8 mouse cellular contexts compared by ENCODE assay signal in the genomic region with DNA sequence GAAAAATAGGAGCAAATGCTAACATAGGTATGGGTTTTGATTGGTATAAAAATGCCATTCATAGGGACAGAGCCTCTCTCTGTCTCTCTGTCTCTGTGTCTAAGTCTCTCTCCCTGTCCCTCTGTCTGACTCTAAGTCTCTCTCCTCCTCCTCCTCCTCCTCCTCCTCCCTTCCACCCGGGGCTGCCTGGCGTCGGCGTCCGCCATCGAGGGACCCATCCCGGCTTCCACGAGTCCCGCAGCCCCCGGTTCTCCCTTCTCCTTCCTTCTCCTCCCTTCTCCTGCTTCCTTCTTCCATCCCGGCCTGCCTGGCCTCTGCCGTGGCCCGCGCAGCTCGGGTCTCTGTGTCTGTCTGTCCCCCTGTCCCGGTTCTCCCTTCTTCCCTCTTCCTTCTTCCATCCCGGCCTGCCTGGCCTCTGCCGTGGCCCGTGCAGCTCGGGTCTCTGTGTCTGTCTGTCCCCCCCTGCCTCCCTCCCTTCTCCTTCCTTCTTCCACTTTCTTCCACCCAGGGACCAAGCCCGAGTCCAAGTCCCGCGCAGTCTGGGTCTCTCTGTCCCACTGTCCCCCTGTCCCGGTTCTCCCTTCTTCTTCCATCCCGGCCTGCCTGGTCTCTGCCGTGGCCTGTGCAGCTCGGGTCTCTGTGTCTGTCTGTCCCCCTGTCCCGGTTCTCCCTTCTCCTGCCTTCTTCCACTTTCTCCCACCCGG.
A peak's percentile ranks its signal among the peaks of the same experiment; 100 is the strongest.
DNase-seq lines count a peak whose midpoint lies in the region; ATAC-seq and TF ChIP-seq lines count a peak whose summit lies in the region.
"Not testable (repeated sequence)": the region's sequence is repeated elsewhere in the genome, so short reads cannot be mapped to it uniquely, and the experiment has no call there.

No protein-coding gene starts in this region.

- not testable (repeated sequence) for TF ChIP-seq EP300 in ES-Bruce4 (IDR thresholded peaks at IDR 0.05; ENCODE audit: insufficient read depth, low read depth, low read length); heart, postnatal 0 days (IDR thresholded peaks at IDR 0.05; ENCODE audit: low read depth); liver, postnatal 0 days (IDR thresholded peaks at IDR 0.05; ENCODE audit: low read depth)

- H3K36me3 ChIP-seq in ES-Bruce4 (ENCODE audit: control insufficient read depth, insufficient read depth, low read length, poor library complexity, severe bottlenecking); forebrain, embryonic 16.5 days (ENCODE audit: control insufficient read depth, insufficient read depth); heart, postnatal 0 days (replicated peaks; ENCODE audit: control insufficient read depth, insufficient read depth, low read length); kidney, embryonic 16.5 days (ENCODE audit: insufficient read depth, low read length); liver, postnatal 0 days (replicated peaks; ENCODE audit: insufficient read depth, low read length); midbrain, embryonic 15.5 days (replicated peaks); stomach, embryonic 16.5 days (ENCODE audit: control insufficient read depth, insufficient read depth, low read length): not testable (repeated sequence)
- H3K36me3 ChIP-seq in embryonic facial prominence, embryonic 10.5 days (replicated peaks) = peaks cover 21% of the 10 kb centered on the region

- H3K9ac ChIP-seq in ES-Bruce4 (ENCODE audit: low read depth, poor library complexity, severe bottlenecking) = peak overlapping the region; percentile 47; the same call in 1 of the 2 replicates
- H3K9ac ChIP-seq in forebrain, embryonic 16.5 days (replicated peaks; ENCODE audit: low read depth, low read length) = 0 out of 2 replicates have a peak overlapping the region, but pooled peaks have one; percentile 6
- not testable (repeated sequence) for H3K9ac ChIP-seq in heart, postnatal 0 days (replicated peaks; ENCODE audit: low read depth, low read length); kidney, embryonic 16.5 days (replicated peaks; ENCODE audit: low read length); liver, postnatal 0 days (replicated peaks); midbrain, embryonic 15.5 days; stomach, embryonic 16.5 days (ENCODE audit: low read length)

- H3K27ac ChIP-seq in ES-Bruce4 (ENCODE audit: insufficient read depth, low read length); forebrain, embryonic 16.5 days (ENCODE audit: low read length); heart, postnatal 0 days (ENCODE audit: low read depth); kidney, embryonic 16.5 days (ENCODE audit: low read length); liver, postnatal 0 days (ENCODE audit: low read depth); midbrain, embryonic 15.5 days; stomach, embryonic 16.5 days (ENCODE audit: low read length): not testable (repeated sequence)
- H3K27ac ChIP-seq in embryonic facial prominence, embryonic 10.5 days (replicated peaks) = peak overlapping the region; percentile 37; the same call in 1 of the 2 replicates

- H3K27me3 ChIP-seq in ES-Bruce4 (ENCODE audit: control insufficient read depth, insufficient read depth, low read length, poor library complexity, severe bottlenecking); embryonic facial prominence, embryonic 10.5 days (replicated peaks; ENCODE audit: low read depth, poor library complexity, severe bottlenecking); forebrain, embryonic 16.5 days (replicated peaks; ENCODE audit: control insufficient read depth, insufficient read depth, low read length); heart, postnatal 0 days (ENCODE audit: control insufficient read depth, insufficient read depth, low read length); kidney, embryonic 16.5 days (ENCODE audit: insufficient read depth, low read length); liver, postnatal 0 days (ENCODE audit: insufficient read depth, low read length); midbrain, embryonic 15.5 days (replicated peaks); stomach, embryonic 16.5 days (ENCODE audit: control insufficient read depth, insufficient read depth, low read length): not testable (repeated sequence)

- DNase-seq in embryonic facial prominence, embryonic 10.5 days (ENCODE audit: low spot score) = peak; percentile 72
- DNase-seq in heart, postnatal 0 days (ENCODE audit: low spot score) = not testable (repeated sequence)
- peak; percentile 54 for DNase-seq in liver, postnatal 0 days

- WGBS in embryonic facial prominence, embryonic 10.5 days = 82% methylated on average over 29 of the region's 29 CpGs
- 82% methylated on average over 25 of the region's 29 CpGs for WGBS in forebrain, embryonic 16.5 days
- 94% methylated on average over 21 of the region's 29 CpGs for WGBS in heart, postnatal 0 days
- WGBS in kidney, embryonic 16.5 days = 83% methylated on average over 22 of the region's 29 CpGs
- 90% methylated on average over 23 of the region's 29 CpGs for WGBS in liver, postnatal 0 days (ENCODE audit: insufficient replicate concordance)
- WGBS in midbrain, embryonic 15.5 days = 85% methylated on average over 29 of the region's 29 CpGs
- 75% methylated on average over 29 of the region's 29 CpGs for WGBS in stomach, embryonic 16.5 days

- not testable (repeated sequence) for H3K9me3 ChIP-seq in ES-Bruce4 (replicated peaks; ENCODE audit: control insufficient read depth, insufficient read depth, low read length, poor library complexity, severe bottlenecking); embryonic facial prominence, embryonic 10.5 days; forebrain, embryonic 16.5 days (ENCODE audit: control insufficient read depth, low read length); heart, postnatal 0 days (replicated peaks; ENCODE audit: control insufficient read depth, low read length); kidney, embryonic 16.5 days (ENCODE audit: low read length); liver, postnatal 0 days (ENCODE audit: low read length); midbrain, embryonic 15.5 days; stomach, embryonic 16.5 days (replicated peaks; ENCODE audit: control insufficient read depth, low read length)

- H3K4me3 ChIP-seq in ES-Bruce4 (ENCODE audit: low read depth, low read length) = peak overlapping the region; percentile 3
- not testable (repeated sequence) for H3K4me3 ChIP-seq in embryonic facial prominence, embryonic 10.5 days; forebrain, embryonic 16.5 days (replicated peaks; ENCODE audit: low read length); heart, postnatal 0 days (ENCODE audit: low read depth, low read length); kidney, embryonic 16.5 days (ENCODE audit: low read length); liver, postnatal 0 days (ENCODE audit: low read depth, low read length); midbrain, embryonic 15.5 days; stomach, embryonic 16.5 days (replicated peaks; ENCODE audit: low read length)

- not testable (repeated sequence) for H3K4me1 ChIP-seq in ES-Bruce4 (ENCODE audit: control insufficient read depth, insufficient read depth, low read length); forebrain, embryonic 16.5 days (replicated peaks; ENCODE audit: control insufficient read depth, insufficient read depth, low read length); heart, postnatal 0 days (ENCODE audit: control insufficient read depth, insufficient read depth); liver, postnatal 0 days (ENCODE audit: insufficient read depth)
- peaks cover 50% of the 10 kb centered on the region for H3K4me1 ChIP-seq in embryonic facial prominence, embryonic 10.5 days
- peaks cover 11% of the 10 kb centered on the region for H3K4me1 ChIP-seq in kidney, embryonic 16.5 days (ENCODE audit: insufficient read depth, low read length)
- H3K4me1 ChIP-seq in midbrain, embryonic 15.5 days = peaks cover 22% of the 10 kb centered on the region
- H3K4me1 ChIP-seq in stomach, embryonic 16.5 days (ENCODE audit: control insufficient read depth, insufficient read depth, low read length) = peaks cover 13% of the 10 kb centered on the region; the same call in 1 of the 2 replicates

- not testable (repeated sequence) for TF ChIP-seq CTCF in ES-Bruce4 (IDR thresholded peaks at IDR 0.05; ENCODE audit: low read depth, low read length); heart, postnatal 0 days (IDR thresholded peaks at IDR 0.05; ENCODE audit: low read depth); liver, postnatal 0 days (IDR thresholded peaks at IDR 0.05; ENCODE audit: low read depth)

- TF ChIP-seq POLR2A in ES-Bruce4 (IDR thresholded peaks at IDR 0.05; ENCODE audit: insufficient read depth, low read length) = not testable (repeated sequence)

- H3K4me2 ChIP-seq in forebrain, embryonic 16.5 days (ENCODE audit: low read length); heart, postnatal 0 days (ENCODE audit: low read depth, low read length); kidney, embryonic 16.5 days (replicated peaks; ENCODE audit: low read depth, low read length); liver, postnatal 0 days (ENCODE audit: low read depth, low read length); midbrain, embryonic 15.5 days; stomach, embryonic 16.5 days (ENCODE audit: low read depth, low read length): not testable (repeated sequence)

- peak; percentile 100 for ATAC-seq in forebrain, embryonic 16.5 days
- ATAC-seq in heart, postnatal 0 days (ENCODE audit: insufficient read depth, low read depth) = peak; percentile 75
- peak; percentile 99 for ATAC-seq in kidney, embryonic 16.5 days (ENCODE audit: low FRiP score, low TSS enrichment)
- ATAC-seq in liver, postnatal 0 days = not testable (repeated sequence)
- ATAC-seq in midbrain, embryonic 15.5 days (replicated peaks) = peak; percentile 98
- ATAC-seq in stomach, embryonic 16.5 days (ENCODE audit: insufficient read depth, low FRiP score) = peak; percentile 96
